Mouse (Mus musculus): ENCODE measurements at regions not wholly inside any gene's neighbourhood (a gene's known extent, or its start where the extent isn't known, plus 50 kb on each side); places are given as distances from the start of the nearest gene placed in this dataset.

- Histone ChIP-seq H3K9me3 (replicated peaks; ENCODE audit: insufficient read depth, low read length) (no peaks in the 10 kb centered on the region), H3K4me1 (ENCODE audit: control insufficient read depth in 1 of 2, insufficient read depth in 2 of 2, low read length in 2 of 2) (no peaks in the 10 kb centered on the region), H3K27me3 (ENCODE audit: control insufficient read depth in 1 of 2, insufficient read depth in 2 of 2, low read length in 2 of 2) (no peaks in the 10 kb centered on the region), H3K36me3 (ENCODE audit: control insufficient read depth in 1 of 2, insufficient read depth in 2 of 2, low read length in 2 of 2) (no peaks in the 10 kb centered on the region), H3K4me3 (ENCODE audit: control insufficient read depth in 1 of 2, insufficient read depth in 1 of 2, low read depth in 2 of 2, low read length in 2 of 2) (peak overlapping the region; percentile 39 to 46; a peak in 3 of 4 replicates), H3K27ac (ENCODE audit: control insufficient read depth, low read depth, low read length) (no peak overlapping the region), H3K9ac (ENCODE audit: control insufficient read depth, low read depth, low read length, poor library complexity, severe bottlenecking) (no peak overlapping the region), H3K79me2 (ENCODE audit: control insufficient read depth, insufficient read depth, low read length, poor library complexity) (no peaks in the 10 kb centered on the region)
- DNase-seq (ENCODE audit: low read depth, low spot score): peak; percentile 11
- no peak for TF ChIP-seq ETS1 (IDR thresholded peaks at IDR 0.05; ENCODE audit: low read depth, low read length)
- TF ChIP-seq KAT2A (conservative IDR thresholded peaks at IDR 0.05; ENCODE audit: low read depth, low read length): no peak
- no peak for TF ChIP-seq TCF12 (IDR thresholded peaks at IDR 0.05; ENCODE audit: low read depth, low read length)
- no peak for TF ChIP-seq JUND (IDR thresholded peaks at IDR 0.05; ENCODE audit: low read depth, low read length)
- no peak for TF ChIP-seq CTCF (IDR thresholded peaks at IDR 0.05 in 2 of 3, conservative IDR thresholded peaks at IDR 0.05 in 1 of 3; ENCODE audit: control insufficient read depth in 1 of 3, insufficient read depth in 1 of 3, low read depth in 2 of 3, low read length in 3 of 3, poor library complexity in 1 of 3, severe bottlenecking in 1 of 3)
Measured at GRCm38 (mm10) chrX:93068884-93069283, 217.4 kb upstream of the Arx start.

- no peaks in the 10 kb centered on the region for H3K79me2 ChIP-seq (ENCODE audit: control insufficient read depth, insufficient read depth, low read length, poor library complexity)
- H3K4me3 ChIP-seq (ENCODE audit: control insufficient read depth in 1 of 2, insufficient read depth in 1 of 2, low read depth in 2 of 2, low read length in 2 of 2): peak overlapping the region; percentile 33 to 55
- H3K27ac ChIP-seq (ENCODE audit: control insufficient read depth, low read depth, low read length): no peak overlapping the region
- TF ChIP-seq ELF1 (IDR thresholded peaks at IDR 0.05; ENCODE audit: low read depth, low read length) (no peak), RAD21 (IDR thresholded peaks at IDR 0.05; ENCODE audit: low read depth, low read length) (peak; percentile 75), MYB (IDR thresholded peaks at IDR 0.05; ENCODE audit: low read depth, low read length) (no peak), CTCF (IDR thresholded peaks at IDR 0.05 in 2 of 3, conservative IDR thresholded peaks at IDR 0.05 in 1 of 3; ENCODE audit: control insufficient read depth in 1 of 3, insufficient read depth in 1 of 3, low read depth in 2 of 3, low read length in 3 of 3, poor library complexity in 1 of 3, severe bottlenecking in 1 of 3) (peak; percentile 48 to 69 (median 48); a peak in 5 of 6 replicates), ZC3H11A (IDR thresholded peaks at IDR 0.05; ENCODE audit: low read depth, low read length) (peak; percentile 72), EP300 (IDR thresholded peaks at IDR 0.05; ENCODE audit: low read depth in 1 of 2, low read length in 2 of 2) (no peak), SMC3 (IDR thresholded peaks at IDR 0.05; ENCODE audit: low read depth, low read length) (peak; percentile 76)
- no peaks in the 10 kb centered on the region for H3K27me3 ChIP-seq (ENCODE audit: control insufficient read depth in 1 of 2, insufficient read depth in 2 of 2, low read length in 2 of 2)
- H3K9me3 ChIP-seq (replicated peaks; ENCODE audit: insufficient read depth, low read length): no peaks in the 10 kb centered on the region
- peak overlapping the region; percentile 25; the same call in 1 of the 2 replicates for H3K9ac ChIP-seq (ENCODE audit: control insufficient read depth, low read depth, low read length, poor library complexity, severe bottlenecking)
- no peaks in the 10 kb centered on the region for H3K4me1 ChIP-seq (ENCODE audit: control insufficient read depth in 1 of 2, insufficient read depth in 2 of 2, low read length in 2 of 2)
- DNase-seq (ENCODE audit: low read depth, low spot score): peak; percentile 79
- H3K36me3 ChIP-seq (ENCODE audit: control insufficient read depth in 1 of 2, insufficient read depth in 2 of 2, low read length in 2 of 2): no peaks in the 10 kb centered on the region
Measured at GRCm38 (mm10) chrX:93069569-93070289, 216.5 kb upstream of the Arx start.

- no peak overlapping the region for H3K9ac ChIP-seq (ENCODE audit: control insufficient read depth, low read depth, low read length, poor library complexity, severe bottlenecking)
- no peak for TF ChIP-seq ZNF384 (IDR thresholded peaks at IDR 0.05; ENCODE audit: low read depth, low read length)
- TF ChIP-seq BHLHE40 (IDR thresholded peaks at IDR 0.05; ENCODE audit: borderline replicate concordance, low read depth, low read length): no peak
- TF ChIP-seq USF2 (IDR thresholded peaks at IDR 0.05; ENCODE audit: borderline replicate concordance in 1 of 2, insufficient read depth in 1 of 2, low read depth in 1 of 2, low read length in 2 of 2): no peak
- no peak for TF ChIP-seq SIN3A (IDR thresholded peaks at IDR 0.05; ENCODE audit: low read length)
- no peak for TF ChIP-seq SMC3 (IDR thresholded peaks at IDR 0.05; ENCODE audit: low read depth, low read length)
- no peak for TF ChIP-seq POLR2AphosphoS5 (IDR thresholded peaks at IDR 0.05; ENCODE audit: borderline replicate concordance, low read depth, low read length)
- TF ChIP-seq CHD2 (IDR thresholded peaks at IDR 0.05; ENCODE audit: low read length): no peak
- TF ChIP-seq MYB (IDR thresholded peaks at IDR 0.05; ENCODE audit: low read depth, low read length): no peak
- TF ChIP-seq MYC (IDR thresholded peaks at IDR 0.05; ENCODE audit: low read depth, low read length): no peak
- no peak for TF ChIP-seq ZKSCAN1 (IDR thresholded peaks at IDR 0.05; ENCODE audit: low read depth, low read length)
- no peak for TF ChIP-seq TBP (IDR thresholded peaks at IDR 0.05; ENCODE audit: low read depth, low read length)
- no peak for TF ChIP-seq TAL1 (IDR thresholded peaks at IDR 0.05; ENCODE audit: low read length)
- TF ChIP-seq TCF12 (IDR thresholded peaks at IDR 0.05; ENCODE audit: low read depth, low read length): no peak
- no peak for TF ChIP-seq E2F4 (IDR thresholded peaks at IDR 0.05; ENCODE audit: borderline replicate concordance, low read depth, low read length)
- TF ChIP-seq RCOR1 (IDR thresholded peaks at IDR 0.05; ENCODE audit: low read depth, low read length): no peak
- TF ChIP-seq GABPA (IDR thresholded peaks at IDR 0.05; ENCODE audit: low read depth, low read length): no peak
- no peak for TF ChIP-seq USF1 (IDR thresholded peaks at IDR 0.05; ENCODE audit: low read depth, low read length)
Measured at GRCm38 (mm10) chrX:93070290-93070611, 216.0 kb upstream of the Arx start.

More at GRCm38 (mm10) chrX:93070290-93070611, 216.0 kb upstream of the Arx start:
- no peaks in the 10 kb centered on the region for H3K27me3 ChIP-seq (ENCODE audit: control insufficient read depth in 1 of 2, insufficient read depth in 2 of 2, low read length in 2 of 2)
- no peaks in the 10 kb centered on the region for H3K4me1 ChIP-seq (ENCODE audit: control insufficient read depth in 1 of 2, insufficient read depth in 2 of 2, low read length in 2 of 2)
- H3K79me2 ChIP-seq (ENCODE audit: control insufficient read depth, insufficient read depth, low read length, poor library complexity): no peaks in the 10 kb centered on the region
- DNase-seq (ENCODE audit: low read depth, low spot score): no peak
- no peak overlapping the region for H3K27ac ChIP-seq (ENCODE audit: control insufficient read depth, low read depth, low read length)
- H3K36me3 ChIP-seq (ENCODE audit: control insufficient read depth in 1 of 2, insufficient read depth in 2 of 2, low read length in 2 of 2): no peaks in the 10 kb centered on the region
- no peaks in the 10 kb centered on the region for H3K9me3 ChIP-seq (replicated peaks; ENCODE audit: insufficient read depth, low read length)
- H3K4me3 ChIP-seq (ENCODE audit: control insufficient read depth in 1 of 2, insufficient read depth in 1 of 2, low read depth in 2 of 2, low read length in 2 of 2): no peak overlapping the region

Data from MEL (cell line).